Mouse (Mus musculus) liver, embryonic 13.5 days (tissue): ENCODE results near the gene Pdzd2. TPM values are rescaled to one million over a fixed set of nuclear protein-coding genes. Genes with fewer than 3 reads are reported as not detected.

Source experiments
- ATAC-seq: fragments of 200-750 bp; cut with Nextera tagmentation; 2 replicates; pipeline ENCODE4 v1.8.0; 2017; ENCODE audit warnings: low read depth, mild to moderate bottlenecking, moderate number of reproducible peaks, moderate library complexity
- DNase-seq: peaks from one replicate; pipeline ENCODE4 v3.0.0; 2022
- H3K27ac ChIP-seq: fragments of 300-500 bp; sonication (generic); 2 replicates; pipeline ENCODE4 v1.5.1; 2015; ENCODE audit warnings: moderate library complexity, mild to moderate bottlenecking, inconsistent platforms
- H3K27me3 ChIP-seq: fragments of 300-500 bp; sonication (generic); 2 replicates; pipeline ENCODE4 v1.6.1; 2015; ENCODE audit warnings: mild to moderate bottlenecking, inconsistent platforms
- H3K36me3 ChIP-seq: fragments of 300-500 bp; sonication (generic); 2 replicates; pipeline ENCODE4 v1.6.1; 2015; ENCODE audit warnings: mild to moderate bottlenecking, inconsistent platforms
- H3K4me1 ChIP-seq: fragments of 300-500 bp; sonication (generic); replicated peaks from 2 replicates; pipeline ENCODE4 v1.6.1; 2015; ENCODE audit warnings: inconsistent platforms
- H3K4me2 ChIP-seq: fragments of 300-500 bp; sonication (generic); 2 replicates; pipeline ENCODE4 v1.6.1; 2015; ENCODE audit warnings: inconsistent platforms, mild to moderate bottlenecking, moderate library complexity
- H3K4me3 ChIP-seq: fragments of 300-500 bp; sonication (generic); replicated peaks from 2 replicates; pipeline ENCODE4 v1.5.1; 2015; ENCODE audit warnings: mild to moderate bottlenecking, inconsistent platforms
- H3K9ac ChIP-seq: fragments of 300-500 bp; sonication (generic); 2 replicates; pipeline ENCODE4 v1.6.1; 2015; ENCODE audit warnings: mild to moderate bottlenecking, inconsistent platforms
- H3K9me3 ChIP-seq: fragments of 300-500 bp; sonication (generic); replicated peaks from 2 replicates; pipeline ENCODE4 v1.6.1; 2016; ENCODE audit warnings: inconsistent platforms
- WGBS: fragments of 180-500 bp; shearing (Covaris S2); methylation state at CpG from one replicate; pipeline ENCODE4 v1.1.7; 2015; ENCODE audit not compliant: insufficient replicate concordance; 5-methylcytosine and 5-hydroxymethylcytosine counted together
- polyA plus RNA-seq: library from polyadenylated mRNA; unstranded; fragments of >200 nt; fragmentation: Nextera tagmentation; extraction: Ambion mirVana; gene quantifications from 2 replicates; pipeline ENCODE4 v1.2.1, GENCODE M21; 2015

The Pdzd2 gene
- polyA plus RNA-seq, 1 experiment from 2014 or later = 1.5 TPM

GRCm38 (mm10) chr15:12388726-12389489 lies 350.8 kb downstream of the Pdzd2 start:
- H3K4me3 ChIP-seq = no peak overlapping the region
- no peaks in the 10 kb centered on the region for H3K4me1 ChIP-seq
- ATAC-seq (no peak), DNase-seq (no peak)
- H3K9ac ChIP-seq = no peak overlapping the region
- H3K9me3 ChIP-seq = no peaks in the 10 kb centered on the region
- H3K36me3 ChIP-seq = no peaks in the 10 kb centered on the region
- 68% methylated on average over 15 of the region's 15 CpGs for WGBS
- no peaks in the 10 kb centered on the region for H3K27me3 ChIP-seq
- no peak overlapping the region for H3K4me2 ChIP-seq
- no peak overlapping the region for H3K27ac ChIP-seq

DNA sequence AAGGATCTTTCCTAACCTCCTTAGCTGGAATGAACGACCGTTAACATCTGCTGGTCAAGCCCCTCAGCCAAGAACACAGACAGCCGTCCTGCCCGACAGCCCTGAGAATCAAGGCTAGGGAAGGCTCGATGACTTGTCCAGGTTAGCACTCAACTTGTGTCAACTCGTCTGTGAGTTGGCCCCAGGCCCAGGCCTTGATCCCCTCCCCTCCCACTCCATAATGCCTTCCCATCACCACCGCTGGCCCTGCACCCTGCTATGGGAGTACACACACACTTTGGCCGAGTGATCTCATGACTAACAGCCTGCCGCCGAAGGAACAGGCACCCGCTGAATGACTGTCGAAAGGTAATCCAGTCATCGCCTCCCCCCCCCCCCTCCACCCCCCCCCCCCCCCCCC lies 355.0 kb downstream of the Pdzd2 start:
- Histone ChIP-seq H3K4me2 (no peak overlapping the region), H3K27ac (no peak overlapping the region), H3K4me1 (no peaks in the 10 kb centered on the region), H3K9ac (no peak overlapping the region), H3K27me3 (no peaks in the 10 kb centered on the region), H3K9me3 (no peaks in the 10 kb centered on the region), H3K4me3 (no peak overlapping the region), H3K36me3 (no peaks in the 10 kb centered on the region)
- WGBS = 81% methylated on average over 12 of the region's 13 CpGs
- DNase-seq = no peak
- ATAC-seq = no peak

DNA sequence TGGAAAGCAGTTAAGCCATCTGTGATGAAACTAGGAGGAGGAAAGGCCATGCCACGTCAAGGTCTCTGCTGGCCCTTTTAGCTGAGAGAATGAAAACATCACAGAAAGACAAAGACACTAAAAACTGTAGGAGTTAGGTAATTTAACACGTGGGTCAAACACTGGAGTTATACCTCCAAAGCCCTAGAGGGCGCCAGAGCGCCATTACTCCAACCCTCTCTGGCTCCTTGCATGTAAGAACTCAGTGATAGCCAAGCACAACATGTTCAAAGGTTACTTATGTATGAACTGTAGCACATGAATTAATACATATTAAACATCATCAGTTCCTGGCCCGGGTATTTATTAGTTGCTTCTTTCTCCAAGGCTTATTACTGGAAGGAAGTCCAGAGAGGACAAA lies 359.2 kb downstream of the Pdzd2 start:
- Histone ChIP-seq H3K4me1 (peaks cover 15% of the 10 kb centered on the region), H3K36me3 (no peaks in the 10 kb centered on the region), H3K4me2 (no peak overlapping the region), H3K27me3 (no peaks in the 10 kb centered on the region), H3K9me3 (no peaks in the 10 kb centered on the region), H3K4me3 (no peak overlapping the region), H3K27ac (no peak overlapping the region), H3K9ac (no peak overlapping the region)
- DNase-seq (peak; percentile 56), ATAC-seq (no peak)
- WGBS = 35% methylated on average over 5 of the region's 5 CpGs

DNA sequence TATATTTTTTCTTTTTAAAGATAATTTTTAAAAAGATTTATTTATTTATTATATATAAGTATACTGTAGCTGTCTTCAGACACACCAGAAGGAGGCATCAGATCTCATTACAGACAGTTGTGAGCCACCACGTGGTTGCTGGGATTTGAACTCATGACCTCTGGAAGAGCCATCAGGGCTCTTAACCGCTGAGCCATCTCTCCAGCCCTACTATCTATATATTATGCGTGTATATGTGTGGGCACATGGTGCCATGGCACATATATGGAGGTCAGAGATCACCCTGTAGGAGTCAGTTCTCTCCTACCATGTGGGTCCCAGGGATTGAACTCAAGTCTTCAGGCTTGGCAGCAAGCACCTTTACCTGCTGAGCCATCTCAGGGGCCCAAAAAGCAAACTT lies 359.7 kb downstream of the Pdzd2 start:
- 76% methylated on average over 3 of the region's 3 CpGs for WGBS
- ATAC-seq = no peak
- no peak overlapping the region for H3K27ac ChIP-seq

DNA sequence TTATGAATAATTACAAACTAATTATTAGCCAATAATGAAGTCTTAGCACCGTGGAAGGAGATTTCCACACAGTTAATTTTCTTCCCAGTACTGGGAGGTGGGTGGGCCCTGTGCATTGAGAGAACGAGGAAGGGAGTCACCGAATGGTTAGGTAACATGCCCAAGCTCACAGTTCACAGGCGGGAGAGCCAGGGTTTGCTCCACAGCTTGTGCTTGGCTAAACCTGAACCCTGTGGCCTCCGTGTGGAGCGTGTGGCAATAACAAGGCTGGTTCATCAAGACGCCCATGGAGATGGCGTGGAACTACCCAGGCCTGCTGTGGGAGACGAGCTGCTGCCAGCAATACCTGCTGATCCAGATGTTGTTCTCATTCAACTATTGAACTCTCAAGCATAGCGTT lies 361.9 kb downstream of the Pdzd2 start:
- DNase-seq (no peak), ATAC-seq (no peak)
- Histone ChIP-seq H3K4me3 (no peak overlapping the region), H3K27me3 (no peaks in the 10 kb centered on the region), H3K9me3 (no peaks in the 10 kb centered on the region), H3K36me3 (no peaks in the 10 kb centered on the region), H3K4me1 (peaks cover 27% of the 10 kb centered on the region), H3K9ac (no peak overlapping the region), H3K27ac (no peak overlapping the region), H3K4me2 (no peak overlapping the region)
- 77% methylated on average over 10 of the region's 10 CpGs for WGBS

More for the DNA sequence above, 359.7 kb downstream of the Pdzd2 start:
- H3K4me1 ChIP-seq = peaks cover 20% of the 10 kb centered on the region
- H3K27me3 ChIP-seq = no peaks in the 10 kb centered on the region
- no peak overlapping the region for H3K4me3 ChIP-seq
- no peaks in the 10 kb centered on the region for H3K36me3 ChIP-seq
- H3K9ac ChIP-seq = no peak overlapping the region
- H3K4me2 ChIP-seq = no peak overlapping the region
- DNase-seq = no peak
- H3K9me3 ChIP-seq = no peaks in the 10 kb centered on the region

DNA sequence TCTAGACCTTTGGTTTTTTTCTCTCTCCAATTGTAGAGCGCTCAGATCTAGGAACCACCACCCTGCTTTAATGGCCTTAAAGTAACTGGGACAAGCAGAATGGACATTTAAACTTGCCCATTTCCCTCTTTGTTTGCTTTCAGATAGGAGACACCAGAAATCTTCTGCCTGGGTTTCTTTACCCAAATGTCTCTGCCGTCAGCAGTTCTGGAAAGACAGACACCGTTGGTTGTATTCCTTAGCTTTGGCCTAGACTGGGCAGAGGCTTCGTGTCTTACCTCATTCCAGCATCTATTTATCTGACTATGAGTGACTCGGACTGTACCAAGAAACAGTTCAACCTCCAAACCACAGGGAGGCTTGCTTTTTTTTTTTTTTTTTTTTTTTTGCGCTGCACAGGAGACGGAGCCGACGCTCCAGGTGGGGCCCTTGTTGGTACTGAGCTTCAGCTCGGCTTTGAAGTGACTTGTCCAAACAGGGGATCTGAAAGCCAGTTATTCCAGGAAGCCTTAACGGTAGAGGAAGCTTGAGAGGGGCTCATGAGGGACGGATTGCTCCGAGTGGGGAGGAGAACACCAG lies 363.1 kb downstream of the Pdzd2 start:
- Histone ChIP-seq H3K9me3 (no peaks in the 10 kb centered on the region), H3K27me3 (no peaks in the 10 kb centered on the region), H3K4me3 (0 out of 2 replicates have a peak overlapping the region, but pooled peaks have one; percentile 43), H3K36me3 (no peaks in the 10 kb centered on the region), H3K4me1 (peaks cover 27% of the 10 kb centered on the region), H3K27ac (no peak overlapping the region), H3K4me2 (peak overlapping the region; percentile 70), H3K9ac (peak overlapping the region; percentile 57)
- WGBS = 17% methylated on average over 13 of the region's 13 CpGs
- ATAC-seq = no peak
- no peak for DNase-seq

GRCm38 (mm10) chr15:12375641-12376311 lies 363.9 kb downstream of the Pdzd2 start:
- H3K27me3 ChIP-seq = no peaks in the 10 kb centered on the region

GRCm38 (mm10) chr15:12374916-12375315 lies 364.8 kb downstream of the Pdzd2 start:
- no peaks in the 10 kb centered on the region for H3K27me3 ChIP-seq
- 49% methylated on average over 18 of the region's 18 CpGs for WGBS
- H3K9ac ChIP-seq = peak overlapping the region; percentile 57
- no peak for DNase-seq
- peak overlapping the region; percentile 43 for H3K4me3 ChIP-seq
- no peaks in the 10 kb centered on the region for H3K9me3 ChIP-seq
- H3K36me3 ChIP-seq = no peaks in the 10 kb centered on the region
- ATAC-seq = no peak
- no peak overlapping the region for H3K27ac ChIP-seq
- peaks cover 31% of the 10 kb centered on the region for H3K4me1 ChIP-seq
- H3K4me2 ChIP-seq = peak overlapping the region; percentile 70

More at GRCm38 (mm10) chr15:12375641-12376311, 363.9 kb downstream of the Pdzd2 start:
- H3K4me2 ChIP-seq = peak overlapping the region; percentile 70
- peak overlapping the region; percentile 57 for H3K9ac ChIP-seq
- DNase-seq = peak; percentile 82
- no peak overlapping the region for H3K27ac ChIP-seq
- H3K36me3 ChIP-seq = no peaks in the 10 kb centered on the region
- H3K4me3 ChIP-seq = peak overlapping the region; percentile 43
- no peaks in the 10 kb centered on the region for H3K9me3 ChIP-seq
- H3K4me1 ChIP-seq = peaks cover 31% of the 10 kb centered on the region
- WGBS = 4% methylated on average over 19 of the region's 19 CpGs
- ATAC-seq = peak; percentile 82

DNA sequence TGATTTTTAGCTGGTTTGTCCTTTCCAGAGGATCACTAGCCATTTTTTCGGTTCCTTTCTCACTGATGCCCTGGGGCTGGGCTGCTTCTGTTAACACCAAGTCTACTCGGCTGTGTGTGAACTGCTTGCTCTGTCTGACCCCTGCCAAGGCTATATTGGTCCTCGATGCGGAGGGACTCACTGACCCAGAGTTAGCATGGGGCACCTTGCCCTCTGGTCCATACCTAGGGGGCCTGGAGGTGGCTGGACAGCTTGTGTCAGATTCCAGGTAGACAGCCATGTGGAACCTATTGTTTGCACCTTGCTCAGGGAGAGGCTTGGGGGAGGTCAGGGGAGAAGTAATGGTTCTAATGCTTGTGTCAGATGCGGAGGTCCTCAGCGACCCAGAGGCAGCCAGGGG lies 365.8 kb downstream of the Pdzd2 start:
- H3K4me1 ChIP-seq = peaks cover 34% of the 10 kb centered on the region
- no peak overlapping the region for H3K4me3 ChIP-seq
- H3K4me2 ChIP-seq = no peak overlapping the region
- DNase-seq (no peak), ATAC-seq (no peak)
- no peaks in the 10 kb centered on the region for H3K27me3 ChIP-seq
- H3K36me3 ChIP-seq = no peaks in the 10 kb centered on the region
- H3K9me3 ChIP-seq = no peaks in the 10 kb centered on the region
- 77% methylated on average over 6 of the region's 6 CpGs for WGBS
- no peak overlapping the region for H3K27ac ChIP-seq
- H3K9ac ChIP-seq = no peak overlapping the region

- H3K4me2 ChIP-seq = no peak overlapping the region
- H3K36me3 ChIP-seq = no peaks in the 10 kb centered on the region
- H3K4me1 ChIP-seq = peaks cover 38% of the 10 kb centered on the region
- ATAC-seq = no peak
- no peaks in the 10 kb centered on the region for H3K27me3 ChIP-seq
- no peak overlapping the region for H3K9ac ChIP-seq
- H3K9me3 ChIP-seq = no peaks in the 10 kb centered on the region
- H3K4me3 ChIP-seq = no peak overlapping the region
- 63% methylated on average over 14 of the region's 14 CpGs for WGBS
- H3K27ac ChIP-seq = no peak overlapping the region
- no peak for DNase-seq
These were observed 366.2 kb downstream of the Pdzd2 start for GRCm38 (mm10) chr15:12373496-12373895.

- no peak for ATAC-seq
- Histone ChIP-seq H3K4me2 (no peak overlapping the region), H3K4me1 (peaks cover 52% of the 10 kb centered on the region), H3K4me3 (no peak overlapping the region), H3K27me3 (no peaks in the 10 kb centered on the region), H3K27ac (no peak overlapping the region), H3K9me3 (no peaks in the 10 kb centered on the region), H3K9ac (no peak overlapping the region), H3K36me3 (no peaks in the 10 kb centered on the region)
- peak; percentile 50 for DNase-seq
- WGBS = 8% methylated on average over 8 of the region's 8 CpGs
These were observed 368.5 kb downstream of the Pdzd2 start for GRCm38 (mm10) chr15:12371183-12371582.
